Mouse (Mus musculus): ENCODE data around the gene Eif2ak3. TPM values are rescaled to one million over a fixed set of nuclear protein-coding genes. Genes with fewer than 3 reads are reported as not detected.
A peak's percentile ranks its signal among the peaks of the same experiment; 100 is the strongest.

The Eif2ak3 gene
- polyA plus RNA-seq, 1 experiment from 2014 or later, result 10.2 TPM

GRCm38 (mm10) chr6:70867297-70867696 is 23.0 kb downstream of the Eif2ak3 start:
- Histone ChIP-seq H3K4me3 (ENCODE audit: low read depth, low read length) (no peak overlapping the region), H3K4me1 (ENCODE audit: control insufficient read depth, insufficient read depth, low read length) (peaks cover 11% of the 10 kb centered on the region; the same call in 1 of the 2 replicates), H3K9ac (replicated peaks; ENCODE audit: low read depth, low read length) (no peak overlapping the region), H3K27ac (ENCODE audit: low read length) (no peak overlapping the region), H3K27me3 (ENCODE audit: control insufficient read depth, insufficient read depth, low read length) (no peaks in the 10 kb centered on the region), H3K9me3 (ENCODE audit: control insufficient read depth, low read depth, low read length) (no peaks in the 10 kb centered on the region), H3K36me3 (ENCODE audit: control insufficient read depth, insufficient read depth, low read length) (no peaks in the 10 kb centered on the region), H3K4me2 (replicated peaks; ENCODE audit: low read depth, low read length) (no peak overlapping the region)
- no peak for ATAC-seq (ENCODE audit: insufficient number of reproducible peaks, insufficient read depth, low FRiP score, low read depth)
- WGBS, result 87% methylated on average over 9 of the region's 9 CpGs

- 51% methylated on average over 14 of the region's 14 CpGs for WGBS
Measured at GRCm38 (mm10) chr6:70871511-70871980, 27.2 kb downstream of the Eif2ak3 start.

DNA sequence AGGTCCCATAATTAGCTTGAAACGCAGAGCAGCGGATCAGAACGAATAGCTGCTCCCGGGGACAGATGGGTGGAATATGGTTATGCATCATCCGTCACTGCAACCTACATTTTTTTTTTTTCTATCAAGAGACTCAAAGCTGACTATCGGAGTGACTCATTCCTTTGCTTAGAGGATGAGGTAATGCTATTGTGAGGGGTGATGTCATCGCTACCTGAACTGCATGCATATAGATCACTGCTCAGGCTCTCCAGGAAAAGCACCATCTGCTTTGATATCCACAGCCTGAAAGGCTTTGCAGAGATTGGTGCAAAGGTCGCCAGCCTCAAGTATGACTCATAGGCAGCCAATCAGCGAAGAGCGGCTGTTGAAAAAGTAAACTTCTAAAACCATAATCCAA is 27.8 kb downstream of the Eif2ak3 start:
- Histone ChIP-seq H3K4me3 (ENCODE audit: low read depth, low read length) (no peak overlapping the region), H3K27me3 (ENCODE audit: control insufficient read depth, insufficient read depth, low read length) (no peaks in the 10 kb centered on the region), H3K4me1 (ENCODE audit: control insufficient read depth, insufficient read depth, low read length) (peaks cover 17% of the 10 kb centered on the region; the same call in 1 of the 2 replicates), H3K9ac (replicated peaks; ENCODE audit: low read depth, low read length) (no peak overlapping the region), H3K27ac (ENCODE audit: low read length) (no peak overlapping the region; the same call in 1 of the 2 replicates), H3K9me3 (ENCODE audit: control insufficient read depth, low read depth, low read length) (no peaks in the 10 kb centered on the region), H3K4me2 (replicated peaks; ENCODE audit: low read depth, low read length) (no peak overlapping the region), H3K36me3 (ENCODE audit: control insufficient read depth, insufficient read depth, low read length) (no peaks in the 10 kb centered on the region)
- ATAC-seq (ENCODE audit: insufficient number of reproducible peaks, insufficient read depth, low FRiP score, low read depth), result peak; percentile 91
- WGBS, result 45% methylated on average over 10 of the region's 10 CpGs

More at GRCm38 (mm10) chr6:70871511-70871980, 27.2 kb downstream of the Eif2ak3 start:
- Histone ChIP-seq H3K27ac (ENCODE audit: low read length) (peak overlapping the region; percentile 18; the same call in 1 of the 2 replicates), H3K9ac (replicated peaks; ENCODE audit: low read depth, low read length) (no peak overlapping the region), H3K27me3 (ENCODE audit: control insufficient read depth, insufficient read depth, low read length) (no peaks in the 10 kb centered on the region), H3K4me2 (replicated peaks; ENCODE audit: low read depth, low read length) (no peak overlapping the region), H3K4me3 (ENCODE audit: low read depth, low read length) (no peak overlapping the region), H3K9me3 (ENCODE audit: control insufficient read depth, low read depth, low read length) (no peaks in the 10 kb centered on the region), H3K36me3 (ENCODE audit: control insufficient read depth, insufficient read depth, low read length) (no peaks in the 10 kb centered on the region), H3K4me1 (ENCODE audit: control insufficient read depth, insufficient read depth, low read length) (peaks cover 17% of the 10 kb centered on the region; the same call in 1 of the 2 replicates)
- no peak for ATAC-seq (ENCODE audit: insufficient number of reproducible peaks, insufficient read depth, low FRiP score, low read depth)

- no peak for ATAC-seq (ENCODE audit: insufficient number of reproducible peaks, insufficient read depth, low FRiP score, low read depth)
- Histone ChIP-seq H3K9me3 (ENCODE audit: control insufficient read depth, low read depth, low read length) (no peaks in the 10 kb centered on the region), H3K4me2 (replicated peaks; ENCODE audit: low read depth, low read length) (no peak overlapping the region), H3K4me3 (ENCODE audit: low read depth, low read length) (no peak overlapping the region), H3K4me1 (ENCODE audit: control insufficient read depth, insufficient read depth, low read length) (peaks cover 17% of the 10 kb centered on the region; the same call in 1 of the 2 replicates), H3K36me3 (ENCODE audit: control insufficient read depth, insufficient read depth, low read length) (no peaks in the 10 kb centered on the region), H3K27me3 (ENCODE audit: control insufficient read depth, insufficient read depth, low read length) (no peaks in the 10 kb centered on the region), H3K9ac (replicated peaks; ENCODE audit: low read depth, low read length) (no peak overlapping the region), H3K27ac (ENCODE audit: low read length) (peak overlapping the region; percentile 12; the same call in 1 of the 2 replicates)
- 63% methylated on average over 7 of the region's 7 CpGs for WGBS
Measured at GRCm38 (mm10) chr6:70872570-70872969, 28.3 kb downstream of the Eif2ak3 start.

DNA sequence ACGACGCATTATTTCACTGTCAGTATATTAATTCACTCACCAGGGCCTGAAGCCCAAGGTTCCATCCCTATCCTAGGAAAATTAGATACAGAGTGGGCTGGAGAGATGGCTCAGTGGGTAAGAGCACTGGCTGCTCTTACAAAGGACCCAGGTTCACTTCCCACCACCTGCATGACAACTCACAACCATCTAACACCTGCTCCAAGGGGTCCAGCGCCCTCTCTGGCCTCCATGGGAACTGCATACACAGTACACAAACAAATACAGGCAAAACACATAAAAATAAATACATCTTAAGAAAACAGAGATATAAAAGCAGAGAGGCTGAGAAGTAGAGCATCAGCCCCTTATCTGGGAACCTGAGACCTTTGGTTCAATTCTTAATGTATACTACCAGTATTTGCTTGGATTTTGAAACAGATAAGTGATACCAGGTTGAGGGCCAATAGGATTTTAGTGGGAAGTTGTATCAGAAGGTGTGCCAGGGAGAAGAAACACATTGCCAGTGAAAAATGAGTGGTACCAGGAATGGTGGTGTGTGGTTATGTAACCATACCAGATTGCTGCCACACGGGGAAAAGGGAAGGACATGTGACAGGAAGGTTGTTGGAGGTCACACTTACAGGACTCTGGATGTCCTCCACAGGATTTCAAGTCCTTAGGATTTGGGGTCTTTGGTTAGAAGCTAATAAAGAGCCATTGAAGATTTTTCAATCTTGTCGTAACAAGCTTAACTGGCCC is 29.9 kb downstream of the Eif2ak3 start:
- H3K27ac ChIP-seq (ENCODE audit: low read length), result no peak overlapping the region

GRCm38 (mm10) chr6:70875017-70875416 is 30.7 kb downstream of the Eif2ak3 start:
- H3K9ac ChIP-seq (replicated peaks; ENCODE audit: low read depth, low read length), result no peak overlapping the region
- H3K27me3 ChIP-seq (ENCODE audit: control insufficient read depth, insufficient read depth, low read length), result no peaks in the 10 kb centered on the region
- peaks cover 17% of the 10 kb centered on the region; the same call in 1 of the 2 replicates for H3K4me1 ChIP-seq (ENCODE audit: control insufficient read depth, insufficient read depth, low read length)
- 100% methylated on average over 1 of the region's 1 CpGs for WGBS
- no peak overlapping the region for H3K4me3 ChIP-seq (ENCODE audit: low read depth, low read length)
- H3K27ac ChIP-seq (ENCODE audit: low read length), result no peak overlapping the region
- peaks cover 6% of the 10 kb centered on the region for H3K36me3 ChIP-seq (ENCODE audit: control insufficient read depth, insufficient read depth, low read length)
- H3K9me3 ChIP-seq (ENCODE audit: control insufficient read depth, low read depth, low read length), result no peaks in the 10 kb centered on the region
- no peak for ATAC-seq (ENCODE audit: insufficient number of reproducible peaks, insufficient read depth, low FRiP score, low read depth)
- no peak overlapping the region for H3K4me2 ChIP-seq (replicated peaks; ENCODE audit: low read depth, low read length)

More for the DNA sequence above, 29.9 kb downstream of the Eif2ak3 start:
- Histone ChIP-seq H3K9me3 (ENCODE audit: control insufficient read depth, low read depth, low read length) (no peaks in the 10 kb centered on the region), H3K27me3 (ENCODE audit: control insufficient read depth, insufficient read depth, low read length) (no peaks in the 10 kb centered on the region), H3K4me2 (replicated peaks; ENCODE audit: low read depth, low read length) (no peak overlapping the region), H3K4me3 (ENCODE audit: low read depth, low read length) (no peak overlapping the region), H3K9ac (replicated peaks; ENCODE audit: low read depth, low read length) (no peak overlapping the region), H3K36me3 (ENCODE audit: control insufficient read depth, insufficient read depth, low read length) (no peaks in the 10 kb centered on the region), H3K4me1 (ENCODE audit: control insufficient read depth, insufficient read depth, low read length) (peaks cover 17% of the 10 kb centered on the region; the same call in 1 of the 2 replicates)
- no peak for ATAC-seq (ENCODE audit: insufficient number of reproducible peaks, insufficient read depth, low FRiP score, low read depth)
- 73% methylated on average over 5 of the region's 5 CpGs for WGBS

- Histone ChIP-seq H3K27me3 (ENCODE audit: control insufficient read depth, insufficient read depth, low read length) (no peaks in the 10 kb centered on the region), H3K9me3 (ENCODE audit: control insufficient read depth, low read depth, low read length) (no peaks in the 10 kb centered on the region), H3K4me2 (replicated peaks; ENCODE audit: low read depth, low read length) (no peak overlapping the region), H3K4me1 (ENCODE audit: control insufficient read depth, insufficient read depth, low read length) (no peaks in the 10 kb centered on the region), H3K4me3 (ENCODE audit: low read depth, low read length) (no peak overlapping the region), H3K36me3 (ENCODE audit: control insufficient read depth, insufficient read depth, low read length) (peaks cover 25% of the 10 kb centered on the region), H3K9ac (replicated peaks; ENCODE audit: low read depth, low read length) (no peak overlapping the region), H3K27ac (ENCODE audit: low read length) (no peak overlapping the region)
- ATAC-seq (ENCODE audit: insufficient number of reproducible peaks, insufficient read depth, low FRiP score, low read depth), result no peak
- WGBS, result 20% methylated on average over 5 of the region's 5 CpGs
Measured at GRCm38 (mm10) chr6:70880714-70881304, 36.5 kb downstream of the Eif2ak3 start.

GRCm38 (mm10) chr6:70887993-70888392 is 43.7 kb downstream of the Eif2ak3 start:
- Histone ChIP-seq H3K4me2 (replicated peaks; ENCODE audit: low read depth, low read length) (no peak overlapping the region), H3K9me3 (ENCODE audit: control insufficient read depth, low read depth, low read length) (no peaks in the 10 kb centered on the region), H3K4me3 (ENCODE audit: low read depth, low read length) (no peak overlapping the region), H3K27me3 (ENCODE audit: control insufficient read depth, insufficient read depth, low read length) (no peaks in the 10 kb centered on the region), H3K9ac (replicated peaks; ENCODE audit: low read depth, low read length) (no peak overlapping the region), H3K4me1 (ENCODE audit: control insufficient read depth, insufficient read depth, low read length) (no peaks in the 10 kb centered on the region), H3K36me3 (ENCODE audit: control insufficient read depth, insufficient read depth, low read length) (peaks cover 53% of the 10 kb centered on the region), H3K27ac (ENCODE audit: low read length) (no peak overlapping the region)
- 90% methylated on average over 11 of the region's 11 CpGs for WGBS
- no peak for ATAC-seq (ENCODE audit: insufficient number of reproducible peaks, insufficient read depth, low FRiP score, low read depth)

Data from stomach, embryonic 14.5 days (tissue).